Mouse (Mus musculus): ENCODE data around the gene Edrf1. TPM values are rescaled to one million over a fixed set of nuclear protein-coding genes. Genes with fewer than 3 reads are reported as not detected.

Gene Edrf1
- polyA plus RNA-seq, 1 experiment, result 10.9 TPM

- Histone ChIP-seq H3K4me3 (ENCODE audit: extremely low read depth, insufficient read depth, insufficient read length) (no peak overlapping the region), H3K27ac (ENCODE audit: insufficient read depth, low read length) (no peak overlapping the region), H3K36me3 (ENCODE audit: control insufficient read depth, insufficient read depth, low read length) (no peaks in the 10 kb centered on the region), H3K27me3 (ENCODE audit: control insufficient read depth, insufficient read depth, low read length) (no peaks in the 10 kb centered on the region), H3K4me1 (ENCODE audit: control insufficient read depth, insufficient read depth, insufficient read length) (no peaks in the 10 kb centered on the region)
- WGBS, result 71% methylated on average over 14 of the region's 14 CpGs
- no peak for DNase-seq (ENCODE audit: low read depth in 1 of 2, low spot score in 2 of 2)
- no peak for TF ChIP-seq CTCF (IDR thresholded peaks at IDR 0.05; ENCODE audit: extremely low read depth, insufficient read depth, insufficient read length, insufficient replicate concordance)
- no peak for TF ChIP-seq POLR2A (IDR thresholded peaks at IDR 0.05; ENCODE audit: low read depth, low read length)
Observed at GRCm38 (mm10) chr7:133627184-133627936, 10.0 kb upstream of the Edrf1 start.

- Histone ChIP-seq H3K27me3 (ENCODE audit: control insufficient read depth, insufficient read depth, low read length) (no peaks in the 10 kb centered on the region), H3K4me3 (ENCODE audit: extremely low read depth, insufficient read depth, insufficient read length) (no peak overlapping the region), H3K36me3 (ENCODE audit: control insufficient read depth, insufficient read depth, low read length) (no peaks in the 10 kb centered on the region), H3K4me1 (ENCODE audit: control insufficient read depth, insufficient read depth, insufficient read length) (no peaks in the 10 kb centered on the region), H3K27ac (ENCODE audit: insufficient read depth, low read length) (no peak overlapping the region)
- 77% methylated on average over 5 of the region's 5 CpGs for WGBS
- no peak for DNase-seq (ENCODE audit: low read depth in 1 of 2, low spot score in 2 of 2)
- no peak for TF ChIP-seq POLR2A (IDR thresholded peaks at IDR 0.05; ENCODE audit: low read depth, low read length)
- TF ChIP-seq CTCF (IDR thresholded peaks at IDR 0.05; ENCODE audit: extremely low read depth, insufficient read depth, insufficient read length, insufficient replicate concordance), result no peak
Observed at GRCm38 (mm10) chr7:133630821-133631220, 6.5 kb upstream of the Edrf1 start.

- 3% methylated on average over 2 of the region's 2 CpGs for WGBS
- Histone ChIP-seq H3K27me3 (ENCODE audit: control insufficient read depth, insufficient read depth, low read length) (no peaks in the 10 kb centered on the region), H3K4me1 (ENCODE audit: control insufficient read depth, insufficient read depth, insufficient read length) (no peaks in the 10 kb centered on the region), H3K4me3 (ENCODE audit: extremely low read depth, insufficient read depth, insufficient read length) (no peak overlapping the region), H3K27ac (ENCODE audit: insufficient read depth, low read length) (no peak overlapping the region), H3K36me3 (ENCODE audit: control insufficient read depth, insufficient read depth, low read length) (no peaks in the 10 kb centered on the region)
- DNase-seq (ENCODE audit: low read depth in 1 of 2, low spot score in 2 of 2), result peak; percentile 17 to 55
- TF ChIP-seq POLR2A (IDR thresholded peaks at IDR 0.05; ENCODE audit: low read depth, low read length) (no peak), CTCF (IDR thresholded peaks at IDR 0.05; ENCODE audit: extremely low read depth, insufficient read depth, insufficient read length, insufficient replicate concordance) (no peak)
Observed at GRCm38 (mm10) chr7:133632476-133632875, 4.9 kb upstream of the Edrf1 start.

- Histone ChIP-seq H3K4me3 (ENCODE audit: extremely low read depth, insufficient read depth, insufficient read length) (no peak overlapping the region), H3K4me1 (ENCODE audit: control insufficient read depth, insufficient read depth, insufficient read length) (no peaks in the 10 kb centered on the region), H3K27me3 (ENCODE audit: control insufficient read depth, insufficient read depth, low read length) (no peaks in the 10 kb centered on the region), H3K36me3 (ENCODE audit: control insufficient read depth, insufficient read depth, low read length) (no peaks in the 10 kb centered on the region), H3K27ac (ENCODE audit: insufficient read depth, low read length) (no peak overlapping the region)
- WGBS, result 85% methylated on average over 10 of the region's 12 CpGs
- TF ChIP-seq POLR2A (IDR thresholded peaks at IDR 0.05; ENCODE audit: low read depth, low read length) (no peak), CTCF (IDR thresholded peaks at IDR 0.05; ENCODE audit: extremely low read depth, insufficient read depth, insufficient read length, insufficient replicate concordance) (no peak)
- no peak for DNase-seq (ENCODE audit: low read depth in 1 of 2, low spot score in 2 of 2)
Observed at GRCm38 (mm10) chr7:133634932-133635650, 2.3 kb upstream of the Edrf1 start.

- WGBS, result 2% methylated on average over 21 of the region's 21 CpGs
- H3K27me3 ChIP-seq (ENCODE audit: control insufficient read depth, insufficient read depth, low read length), result no peaks in the 10 kb centered on the region
- peak; percentile 77 to 84 for DNase-seq (ENCODE audit: low read depth in 1 of 2, low spot score in 2 of 2)
- no peak for TF ChIP-seq POLR2A (IDR thresholded peaks at IDR 0.05; ENCODE audit: low read depth, low read length)
- peak; percentile 54; the same call in 1 of the 2 replicates for TF ChIP-seq CTCF (IDR thresholded peaks at IDR 0.05; ENCODE audit: extremely low read depth, insufficient read depth, insufficient read length, insufficient replicate concordance)
- peak overlapping the region; percentile 94 for H3K4me3 ChIP-seq (ENCODE audit: extremely low read depth, insufficient read depth, insufficient read length)
- no peaks in the 10 kb centered on the region for H3K4me1 ChIP-seq (ENCODE audit: control insufficient read depth, insufficient read depth, insufficient read length)
- peaks cover 6% of the 10 kb centered on the region for H3K36me3 ChIP-seq (ENCODE audit: control insufficient read depth, insufficient read depth, low read length)
- H3K27ac ChIP-seq (ENCODE audit: insufficient read depth, low read length), result peak overlapping the region; percentile 82
Observed at GRCm38 (mm10) chr7:133636738-133637352, 498 bp upstream of the Edrf1 start.

GRCm38 (mm10) chr7:133638306-133638705 is 963 bp downstream of the Edrf1 start:
- 5% methylated on average over 13 of the region's 13 CpGs for WGBS
- H3K4me1 ChIP-seq (ENCODE audit: control insufficient read depth, insufficient read depth, insufficient read length), result no peaks in the 10 kb centered on the region
- no peak for TF ChIP-seq POLR2A (IDR thresholded peaks at IDR 0.05; ENCODE audit: low read depth, low read length)
- TF ChIP-seq CTCF (IDR thresholded peaks at IDR 0.05; ENCODE audit: extremely low read depth, insufficient read depth, insufficient read length, insufficient replicate concordance), result no peak
- peak overlapping the region; percentile 94 for H3K4me3 ChIP-seq (ENCODE audit: extremely low read depth, insufficient read depth, insufficient read length)
- peak; percentile 4 to 20 for DNase-seq (ENCODE audit: low read depth in 1 of 2, low spot score in 2 of 2)
- no peak overlapping the region for H3K27ac ChIP-seq (ENCODE audit: insufficient read depth, low read length)
- H3K36me3 ChIP-seq (ENCODE audit: control insufficient read depth, insufficient read depth, low read length), result peaks cover 14% of the 10 kb centered on the region
- H3K27me3 ChIP-seq (ENCODE audit: control insufficient read depth, insufficient read depth, low read length), result no peaks in the 10 kb centered on the region

Measured in spleen, adult 2 months (tissue).